Mouse (Mus musculus) liver, embryonic 14.5 days (tissue): ENCODE data around the gene Jade2. TPM values are rescaled to one million over a fixed set of nuclear protein-coding genes. Genes with fewer than 3 reads are reported as not detected.

Experiments used
- ATAC-seq: fragments of 200-750 bp; cut with Nextera tagmentation; 2 replicates; pipeline ENCODE4 v1.8.0; 2017; ENCODE audit warnings: moderate number of reproducible peaks, mild to moderate bottlenecking, moderate library complexity; ENCODE audit not compliant: insufficient read depth
- DNase-seq, 3 experiments: peaks; one replicate each; pipeline ENCODE4 v3.0.0-alpha.2; 2012 to 2013; ENCODE audit warnings: low read depth in 3 of 3, low spot score in 3 of 3
- H3K27ac ChIP-seq: fragments of 300-500 bp; sonication (generic); 2 replicates; pipeline ENCODE4 v1.5.1; 2014; ENCODE audit warnings: moderate library complexity, mild to moderate bottlenecking, control low read depth, inconsistent platforms
- H3K27me3 ChIP-seq: fragments of 300-500 bp; sonication (generic); 2 replicates; pipeline ENCODE4 v1.6.1; 2014; ENCODE audit warnings: mild to moderate bottlenecking, low read length, moderate library complexity; ENCODE audit not compliant: control insufficient read depth, insufficient read depth
- H3K36me3 ChIP-seq: fragments of 300-500 bp; sonication (generic); replicated peaks from 2 replicates; pipeline ENCODE4 v1.6.1; 2014; ENCODE audit warnings: low read depth; ENCODE audit not compliant: control insufficient read depth, insufficient read depth
- H3K4me1 ChIP-seq, 2 experiments: fragments of 200-500 bp in 1 of 2; fragments of 300-500 bp in 1 of 2; sonication (generic) in 1 of 2; replicated peaks; 2 replicates each; pipeline ENCODE4 v1.6.1; 2012 to 2014; ENCODE audit warnings: antibody characterized with exemption in 1 of 2, inconsistent platforms in 1 of 2, low read length in 1 of 2; ENCODE audit not compliant: control insufficient read depth in 2 of 2, insufficient read depth in 2 of 2
- H3K4me2 ChIP-seq: fragments of 300-500 bp; sonication (generic); 2 replicates; pipeline ENCODE4 v1.6.1; 2014; ENCODE audit warnings: low read depth, mild to moderate bottlenecking, control low read depth, moderate library complexity
- H3K4me3 ChIP-seq, 2 experiments: fragments of 200-500 bp in 1 of 2; fragments of 300-500 bp in 1 of 2; sonication (generic) in 1 of 2; 2 replicates each; pipeline ENCODE4 v1.5.1; 2012 to 2014; ENCODE audit warnings: low read depth in 2 of 2, low read length in 2 of 2, mild to moderate bottlenecking in 2 of 2, control low read depth in 1 of 2, inconsistent platforms in 1 of 2, moderate library complexity in 1 of 2; ENCODE audit not compliant: insufficient read depth in 1 of 2
- H3K9ac ChIP-seq: fragments of 300-500 bp; sonication (generic); replicated peaks from 2 replicates; pipeline ENCODE4 v1.6.1; 2014; ENCODE audit warnings: mild to moderate bottlenecking, control low read depth, moderate library complexity
- H3K9me3 ChIP-seq: fragments of 300-500 bp; sonication (generic); 2 replicates; pipeline ENCODE4 v1.6.1; 2016; ENCODE audit warnings: low read length, mixed read lengths; ENCODE audit not compliant: control insufficient read depth
- CTCF ChIP-seq: IDR thresholded peaks from 2 replicates; pipeline ENCODE4 v1.5.1; 2016; ENCODE audit warnings: antibody characterized with exemption, low read depth, control low read depth
- EP300 ChIP-seq: IDR thresholded peaks from 2 replicates; pipeline ENCODE4 v1.6.1; 2016; ENCODE audit warnings: antibody characterized with exemption, low read depth
- WGBS: fragments of 180-500 bp; shearing (Covaris S2); extraction: QIAGEN DNeasy Blood & Tissue Kit; methylation state at CpG from one replicate; pipeline ENCODE4 v1.1.7; 2014; ENCODE audit not compliant: insufficient replicate concordance; 5-methylcytosine and 5-hydroxymethylcytosine counted together
- polyA plus RNA-seq, 2 experiments: library from polyadenylated mRNA; depleted of rRNA in 1 of 2; stranded (reverse) in 1 of 2; unstranded in 1 of 2; fragments of >200 nt; fragmentation: Nextera tagmentation in 1 of 2; extraction: Ambion mirVana in 1 of 2; gene quantifications; 2 replicates each; pipeline versions ENCODE4 v1.2.1 to v1.2.3; 2012 to 2014

Gene Jade2
- polyA plus RNA-seq, 2 experiments, result 0.46 to 0.77 TPM

- peak overlapping the region; percentile 42 for H3K27ac ChIP-seq
- no peak overlapping the region; the same call in 1 of the 2 replicates for H3K9ac ChIP-seq
- no peaks in the 10 kb centered on the region for H3K27me3 ChIP-seq
- WGBS, result 85% methylated on average over 6 of the region's 6 CpGs
- DNase-seq (no peak), ATAC-seq (no peak)
- H3K4me2 ChIP-seq, result no peak overlapping the region
- peaks cover 29 to 53% of the 10 kb centered on the region in 2 experiments for H3K4me1 ChIP-seq
- H3K36me3 ChIP-seq, result no peaks in the 10 kb centered on the region
- no peak for TF ChIP-seq EP300
- TF ChIP-seq CTCF, result no peak
- H3K9me3 ChIP-seq, result no peaks in the 10 kb centered on the region
- no peak overlapping the region for H3K4me3 ChIP-seq
These were observed 20.9 kb downstream of the Jade2 start for GRCm38 (mm10) chr11:51836506-51836905.

GRCm38 (mm10) chr11:51835598-51835997, 21.9 kb downstream of the Jade2 start:
- H3K36me3 ChIP-seq, result no peaks in the 10 kb centered on the region
- ATAC-seq (no peak), DNase-seq (no peak)
- H3K9me3 ChIP-seq, result no peaks in the 10 kb centered on the region
- H3K9ac ChIP-seq, result no peak overlapping the region
- peaks cover 23 to 47% of the 10 kb centered on the region in 2 experiments for H3K4me1 ChIP-seq
- no peak overlapping the region for H3K27ac ChIP-seq
- no peak for TF ChIP-seq CTCF
- no peak for TF ChIP-seq EP300
- H3K4me3 ChIP-seq, result no peak overlapping the region
- H3K27me3 ChIP-seq, result no peaks in the 10 kb centered on the region
- H3K4me2 ChIP-seq, result no peak overlapping the region
- 86% methylated on average over 12 of the region's 12 CpGs for WGBS

DNA sequence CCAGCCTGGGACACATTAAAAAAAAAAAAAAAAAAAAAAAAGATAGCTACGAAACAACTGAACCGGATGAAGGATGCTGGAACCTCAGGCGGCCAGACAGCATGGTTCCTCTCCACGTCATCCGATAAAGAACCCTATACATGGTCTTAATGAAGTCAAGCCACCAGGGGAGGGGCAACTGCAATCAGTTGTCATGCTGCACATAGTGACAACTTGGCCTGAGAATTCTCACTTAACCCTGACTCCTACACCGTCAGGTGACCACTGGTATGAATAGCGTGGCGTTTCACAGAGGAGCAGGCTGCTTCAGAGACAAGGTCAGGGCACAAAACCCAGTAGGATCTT, 23.4 kb downstream of the Jade2 start:
- DNase-seq (no peak), ATAC-seq (no peak)
- no peak for TF ChIP-seq CTCF
- TF ChIP-seq EP300, result no peak
- WGBS, result 90% methylated on average over 8 of the region's 8 CpGs
- H3K4me3 ChIP-seq, result no peak overlapping the region
- peaks cover 8 to 31% of the 10 kb centered on the region in 2 experiments for H3K4me1 ChIP-seq
- no peak overlapping the region for H3K27ac ChIP-seq
- H3K36me3 ChIP-seq, result no peaks in the 10 kb centered on the region
- H3K9ac ChIP-seq, result no peak overlapping the region
- no peaks in the 10 kb centered on the region for H3K9me3 ChIP-seq
- no peaks in the 10 kb centered on the region for H3K27me3 ChIP-seq
- H3K4me2 ChIP-seq, result no peak overlapping the region

- Histone ChIP-seq H3K4me1 (peaks cover 3 to 26% of the 10 kb centered on the region in 2 experiments), H3K4me2 (no peak overlapping the region), H3K4me3 (no peak overlapping the region), H3K27me3 (no peaks in the 10 kb centered on the region), H3K9me3 (no peaks in the 10 kb centered on the region), H3K9ac (no peak overlapping the region), H3K27ac (no peak overlapping the region), H3K36me3 (no peaks in the 10 kb centered on the region)
- DNase-seq (no peak), ATAC-seq (no peak)
- TF ChIP-seq CTCF (no peak), EP300 (no peak)
- 67% methylated on average over 10 of the region's 10 CpGs for WGBS
These were observed 23.9 kb downstream of the Jade2 start for GRCm38 (mm10) chr11:51833393-51834066.

- Histone ChIP-seq H3K4me1 (peaks cover 3 to 23% of the 10 kb centered on the region in 2 experiments), H3K4me3 (no peak overlapping the region), H3K4me2 (no peak overlapping the region), H3K27me3 (no peaks in the 10 kb centered on the region), H3K9me3 (no peaks in the 10 kb centered on the region), H3K27ac (peak overlapping the region; percentile 20; the same call in 1 of the 2 replicates), H3K9ac (no peak overlapping the region), H3K36me3 (no peaks in the 10 kb centered on the region)
- DNase-seq (no peak), ATAC-seq (no peak)
- WGBS, result 65% methylated on average over 5 of the region's 5 CpGs
- TF ChIP-seq CTCF, result no peak
- no peak for TF ChIP-seq EP300
These were observed 24.5 kb downstream of the Jade2 start for GRCm38 (mm10) chr11:51832992-51833391.
